Mouse (Mus musculus) T-helper 17 cell (primary cell): ENCODE data around the gene Mex3a.

Experiments
- in situ Hi-C, 2 experiments: fragments of 300-600 bp; cut with MboI, MseI; formaldehyde crosslinking; loops; 1 replicate in 1 of 2; 2 replicates in 1 of 2; pipeline ENCODE4 v1.15.1; 2025; ENCODE audit warnings: high pct_unique_total_duplicates in 2 of 2

Gene Mex3a

GRCm38 (mm10) chr3:88505081-88505480, 27.1 kb upstream of the Mex3a start:
- in situ Hi-C loops = no loop called here

- in situ Hi-C loops = no loop called here
These were observed 26.4 kb upstream of the Mex3a start for GRCm38 (mm10) chr3:88505765-88506164.

- in situ Hi-C loops = no loop called here
These were observed 22.9 kb upstream of the Mex3a start for GRCm38 (mm10) chr3:88509250-88509649.

- in situ Hi-C loops = loop anchor here in 1 of 2 experiments (10.0 kb wide), 1 partner anchor 365 kb away; the partner anchor contains the start of gene Mef2d
These were observed 22.3 kb upstream of the Mex3a start, which contains the start of gene Lmna for GRCm38 (mm10) chr3:88509692-88510420. Gene Lmna (minus strand): TSS chr3:88509956.

- in situ Hi-C loops = loop anchor here in 1 of 2 experiments (10.0 kb wide), 1 partner anchor 366 kb away; the partner anchor contains the start of gene Mef2d
These were observed 21.5 kb upstream of the Mex3a start for GRCm38 (mm10) chr3:88510421-88511289.

- in situ Hi-C loops = loop anchor here in 1 of 2 experiments (10.0 kb wide), 1 partner anchor 367 kb away; the partner anchor contains the start of gene Mef2d
These were observed 20.6 kb upstream of the Mex3a start for GRCm38 (mm10) chr3:88511559-88511958.

GRCm38 (mm10) chr3:88512141-88512895, 19.9 kb upstream of the Mex3a start:
- in situ Hi-C loops = loop anchor here in 1 of 2 experiments (10.0 kb wide), 1 partner anchor 368 kb away; the partner anchor contains the start of gene Mef2d

GRCm38 (mm10) chr3:88512896-88513545, 19.2 kb upstream of the Mex3a start:
- in situ Hi-C loops = loop anchor here in 1 of 2 experiments (10.0 kb wide), 1 partner anchor 368 kb away; the partner anchor contains the start of gene Mef2d

- in situ Hi-C loops = loop anchor here in 1 of 2 experiments (10.0 kb wide), 1 partner anchor 369 kb away; the partner anchor contains the start of gene Mef2d
These were observed 18.6 kb upstream of the Mex3a start for GRCm38 (mm10) chr3:88513546-88514115.

GRCm38 (mm10) chr3:88514231-88515094, 17.7 kb upstream of the Mex3a start:
- in situ Hi-C loops = loop anchor here in 1 of 2 experiments (10.0 kb wide), 1 partner anchor 370 kb away; the partner anchor contains the start of gene Mef2d

GRCm38 (mm10) chr3:88515095-88515386, 17.2 kb upstream of the Mex3a start:
- in situ Hi-C loops = loop anchor here in 1 of 2 experiments (10.0 kb wide), 1 partner anchor 370 kb away; the partner anchor contains the start of gene Mef2d

GRCm38 (mm10) chr3:88516407-88516806, 15.8 kb upstream of the Mex3a start:
- in situ Hi-C loops = loop anchor here in 1 of 2 experiments (10.0 kb wide), 1 partner anchor 372 kb away; the partner anchor contains the start of gene Mef2d

- in situ Hi-C loops = loop anchor here in 1 of 2 experiments (10.0 kb wide), 1 partner anchor 374 kb away; the partner anchor contains the start of gene Mef2d
These were observed 13.8 kb upstream of the Mex3a start for GRCm38 (mm10) chr3:88518411-88518810.

GRCm38 (mm10) chr3:88520078-88520477, 12.1 kb upstream of the Mex3a start:
- in situ Hi-C loops = loop anchor here (5.0 kb wide), 2 partner anchors 33 to 113 kb away; no protein-coding TSS in a partner anchor

- in situ Hi-C loops = loop anchor here (5.0 kb wide), 2 partner anchors 34 to 114 kb away; no protein-coding TSS in a partner anchor
These were observed 11.0 kb upstream of the Mex3a start for GRCm38 (mm10) chr3:88521156-88521555.

- in situ Hi-C loops = loop anchor here (5.0 kb wide), 2 partner anchors 35 to 115 kb away; no protein-coding TSS in a partner anchor
These were observed 10.3 kb upstream of the Mex3a start for GRCm38 (mm10) chr3:88521803-88522331.

GRCm38 (mm10) chr3:88523027-88523426, 9.2 kb upstream of the Mex3a start:
- in situ Hi-C loops = loop anchor here (5.0 kb wide), 2 partner anchors 36 to 116 kb away; no protein-coding TSS in a partner anchor

GRCm38 (mm10) chr3:88525021-88525420, 7.2 kb upstream of the Mex3a start:
- in situ Hi-C loops = no loop called here
